Mouse (Mus musculus) heart, postnatal 0 days (tissue): ENCODE measurements around the gene Rad51c. TPM values are rescaled to one million over a fixed set of nuclear protein-coding genes. Genes with fewer than 3 reads are reported as not detected.
"Not testable (repeated sequence)": the region's sequence is repeated elsewhere in the genome, so short reads cannot be mapped to it uniquely, and the experiment has no call there.

Source experiments
- ATAC-seq: fragments of 200-750 bp; cut with Nextera tagmentation; 2 replicates; pipeline ENCODE4 v1.8.0; 2017; ENCODE audit warnings: low read depth, moderate number of reproducible peaks, moderate library complexity; ENCODE audit not compliant: insufficient read depth
- DNase-seq: peaks from one replicate; pipeline ENCODE4 v3.0.0-alpha.2; 2016; ENCODE audit warnings: low spot score
- H3K27ac ChIP-seq: fragments of 300-500 bp; sonication (generic); 2 replicates; pipeline ENCODE4 v1.5.1; 2014; ENCODE audit warnings: low read depth, mild to moderate bottlenecking
- H3K27me3 ChIP-seq: fragments of 300-500 bp; sonication (generic); 2 replicates; pipeline ENCODE4 v1.6.1; 2014; ENCODE audit warnings: low read length, mixed read lengths; ENCODE audit not compliant: control insufficient read depth, insufficient read depth
- H3K36me3 ChIP-seq: fragments of 300-500 bp; sonication (generic); replicated peaks from 2 replicates; pipeline ENCODE4 v1.6.1; 2014; ENCODE audit warnings: low read length, mixed read lengths; ENCODE audit not compliant: control insufficient read depth, insufficient read depth
- H3K4me1 ChIP-seq: fragments of 300-500 bp; sonication (generic); 2 replicates; pipeline ENCODE4 v1.6.1; 2014; ENCODE audit warnings: antibody characterized with exemption; ENCODE audit not compliant: control insufficient read depth, insufficient read depth
- H3K4me2 ChIP-seq: fragments of 300-500 bp; sonication (generic); 2 replicates; pipeline ENCODE4 v1.6.1; 2014; ENCODE audit warnings: low read depth, mild to moderate bottlenecking, low read length, moderate library complexity
- H3K4me3 ChIP-seq: fragments of 300-500 bp; sonication (generic); 2 replicates; pipeline ENCODE4 v1.5.1; 2014; ENCODE audit warnings: low read depth, low read length
- H3K9ac ChIP-seq: fragments of 300-500 bp; sonication (generic); replicated peaks from 2 replicates; pipeline ENCODE4 v1.6.1; 2014; ENCODE audit warnings: low read depth, low read length, mixed read lengths
- H3K9me3 ChIP-seq: fragments of 300-500 bp; sonication (generic); replicated peaks from 2 replicates; pipeline ENCODE4 v1.6.1; 2016; ENCODE audit warnings: low read length; ENCODE audit not compliant: control insufficient read depth
- CTCF ChIP-seq: IDR thresholded peaks from 2 replicates; pipeline ENCODE4 v1.5.1; 2016; ENCODE audit warnings: antibody characterized with exemption, control low read depth, low read depth
- EP300 ChIP-seq: IDR thresholded peaks from 2 replicates; pipeline ENCODE4 v1.6.1; 2016; ENCODE audit warnings: antibody characterized with exemption, low read depth
- WGBS: fragments of 180-500 bp; shearing (Covaris S2); extraction: QIAGEN DNeasy Blood & Tissue Kit; methylation state at CpG from one replicate; pipeline ENCODE4 v1.1.7; 2014; 5-methylcytosine and 5-hydroxymethylcytosine counted together
- polyA plus RNA-seq: library from polyadenylated mRNA; unstranded; fragments of >200 nt; fragmentation: Nextera tagmentation; extraction: Ambion mirVana; gene quantifications from 2 replicates; pipeline ENCODE4 v1.2.1, GENCODE M21; 2015
- total RNA-seq: library from RNA; depleted of rRNA; stranded (reverse); fragments of >200 nt; gene quantifications from 2 replicates; pipeline ENCODE4 v1.2.3, GENCODE M21; 2014; ENCODE audit warnings: low replicate concordance

The Rad51c gene
- total and polyA plus RNA-seq, 2 experiments from 2014 or later, result 5.2 to 6.9 TPM

GRCm38 (mm10) chr11:87430374-87430773 lies 25.6 kb upstream of the Rad51c start:
- 68% methylated on average over 2 of the region's 2 CpGs for WGBS
- no peaks in the 10 kb centered on the region for H3K4me1 ChIP-seq
- no peak overlapping the region for H3K4me3 ChIP-seq
- no peaks in the 10 kb centered on the region for H3K27me3 ChIP-seq
- no peak for ATAC-seq
- H3K36me3 ChIP-seq, result no peaks in the 10 kb centered on the region
- no peak overlapping the region for H3K9ac ChIP-seq
- no peak overlapping the region for H3K4me2 ChIP-seq
- H3K27ac ChIP-seq, result no peak overlapping the region
- DNase-seq, result no peak
- no peaks in the 10 kb centered on the region for H3K9me3 ChIP-seq
- TF ChIP-seq CTCF, result no peak
- no peak for TF ChIP-seq EP300

DNA sequence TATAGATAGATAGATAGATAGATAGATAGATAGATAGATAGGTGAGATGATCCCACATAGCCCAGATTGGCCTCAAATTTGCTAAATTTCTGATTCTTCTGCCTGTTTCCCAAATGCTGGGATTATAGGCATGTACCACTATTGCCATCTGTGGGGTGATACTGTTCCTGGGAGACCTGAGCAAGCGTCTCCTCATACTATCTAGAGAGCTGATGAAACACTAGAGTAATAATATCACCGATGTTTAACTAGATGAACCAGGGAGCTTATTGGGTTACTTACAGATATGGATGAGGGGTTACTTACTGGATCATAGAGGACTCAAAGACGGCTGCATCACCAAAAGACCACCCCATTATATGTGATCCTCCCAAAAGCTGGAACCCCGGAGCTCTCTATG lies 24.6 kb upstream of the Rad51c start:
- Histone ChIP-seq H3K27me3 (no peaks in the 10 kb centered on the region), H3K4me1 (no peaks in the 10 kb centered on the region), H3K9ac (no peak overlapping the region), H3K27ac (no peak overlapping the region), H3K9me3 (no peaks in the 10 kb centered on the region), H3K4me3 (no peak overlapping the region), H3K36me3 (no peaks in the 10 kb centered on the region), H3K4me2 (no peak overlapping the region)
- 80% methylated on average over 4 of the region's 4 CpGs for WGBS
- TF ChIP-seq EP300, result no peak
- TF ChIP-seq CTCF, result no peak
- DNase-seq (no peak), ATAC-seq (no peak)

DNA sequence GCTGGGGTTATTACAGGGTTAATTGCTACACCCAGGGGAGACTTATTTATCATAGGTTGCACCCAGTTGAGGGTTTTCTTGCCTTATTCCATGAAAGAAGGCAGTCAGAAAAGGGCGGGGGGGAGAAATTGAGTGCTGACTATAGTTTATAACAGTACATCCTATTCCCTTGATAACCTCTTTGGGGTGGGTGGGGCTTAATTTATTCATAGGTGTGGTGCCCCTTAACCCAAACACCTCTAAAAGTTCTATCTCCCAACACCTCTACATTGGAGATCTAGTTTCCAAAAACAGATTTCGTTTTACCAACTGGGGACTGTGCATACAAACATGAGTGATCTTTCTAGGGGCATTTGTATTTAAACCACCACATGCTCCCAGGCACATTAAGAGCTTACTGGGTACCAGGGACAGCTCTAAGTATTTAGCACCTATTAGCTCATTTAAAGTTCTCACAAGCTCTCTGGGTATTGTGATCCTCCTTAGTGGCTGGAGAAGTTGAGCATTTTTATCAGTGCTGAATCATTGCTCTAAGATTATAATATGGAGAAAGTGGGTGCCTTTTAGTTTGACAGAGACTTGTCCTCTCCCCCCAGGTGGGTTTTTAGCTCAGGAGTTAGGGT lies 23.4 kb upstream of the Rad51c start:
- Histone ChIP-seq H3K4me2 (no peak overlapping the region), H3K36me3 (no peaks in the 10 kb centered on the region), H3K9me3 (no peaks in the 10 kb centered on the region), H3K4me3 (no peak overlapping the region), H3K27me3 (no peaks in the 10 kb centered on the region), H3K4me1 (no peaks in the 10 kb centered on the region), H3K9ac (no peak overlapping the region), H3K27ac (no peak overlapping the region)
- 67% methylated on average over 2 of the region's 2 CpGs for WGBS
- no peak for ATAC-seq
- no peak for TF ChIP-seq CTCF
- TF ChIP-seq EP300, result no peak
- DNase-seq, result no peak

DNA sequence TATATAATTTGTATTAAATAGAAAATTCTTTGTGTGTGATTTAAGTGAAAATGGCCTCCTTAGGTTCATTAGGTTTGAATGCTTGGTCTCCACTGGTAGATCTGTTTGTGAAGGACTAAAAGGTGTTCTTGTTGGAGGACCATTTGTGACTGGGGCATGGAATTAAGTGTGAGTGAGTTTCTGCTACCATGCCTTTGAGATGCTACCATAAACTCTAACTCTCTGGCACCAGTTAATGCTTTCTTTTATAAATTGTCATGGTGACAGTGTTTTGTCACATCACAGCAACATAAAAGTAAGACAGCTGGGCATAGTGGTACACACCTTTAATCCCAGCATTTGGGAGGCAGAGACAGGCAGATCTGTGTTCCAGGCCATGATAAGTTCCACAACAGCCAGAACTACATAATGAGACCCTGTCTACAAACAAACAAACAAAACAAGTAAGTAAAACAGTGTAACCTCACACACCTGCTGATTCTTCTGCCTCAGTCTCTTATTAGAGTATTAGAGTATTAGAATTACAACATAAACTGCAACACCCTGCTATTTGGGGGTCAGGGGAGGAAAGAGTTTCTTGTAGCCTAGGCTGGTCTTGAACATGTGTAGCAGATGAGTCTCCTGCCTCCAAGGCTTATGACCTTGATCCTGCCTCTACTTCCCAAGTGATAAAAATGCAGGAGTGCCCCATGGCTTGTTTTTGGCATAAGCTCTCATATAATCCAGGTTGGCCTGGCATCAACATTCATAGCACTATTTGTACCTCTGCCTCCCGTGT lies 22.7 kb upstream of the Rad51c start:
- Histone ChIP-seq H3K27ac (peak overlapping the region; percentile 77), H3K9ac (no peak overlapping the region), H3K4me3 (no peak overlapping the region), H3K9me3 (no peaks in the 10 kb centered on the region), H3K4me2 (no peak overlapping the region), H3K4me1 (no peaks in the 10 kb centered on the region), H3K36me3 (no peaks in the 10 kb centered on the region), H3K27me3 (no peaks in the 10 kb centered on the region)
- WGBS, result 55% methylated on average over 1 of the region's 1 CpGs
- DNase-seq (peak; percentile 16), ATAC-seq (no peak)
- TF ChIP-seq CTCF (no peak), EP300 (no peak)

- Histone ChIP-seq H3K4me3 (peak overlapping the region; percentile 44), H3K9ac (peak overlapping the region; percentile 51), H3K27ac (peak overlapping the region; percentile 77), H3K4me2 (peak overlapping the region; percentile 61)
- not testable (repeated sequence) for H3K9me3 ChIP-seq, H3K4me1 ChIP-seq, H3K36me3 ChIP-seq, H3K27me3 ChIP-seq
- DNase-seq, result peak; percentile 94
- peak; percentile 82 for ATAC-seq
- TF ChIP-seq EP300, result peak; percentile 93
- WGBS, result 1% methylated on average over 24 of the region's 24 CpGs
Observed at GRCm38 (mm10) chr11:87426450-87427250, 21.9 kb upstream of the Rad51c start.
